In genomic region chr2:33966984-33967421, GRCm38 (mm10) we compare ENCODE assay signal across 8 mouse cellular contexts.
A peak's percentile ranks its signal among the peaks of the same experiment; 100 is the strongest.
DNase-seq lines count a peak whose midpoint lies in the region; ATAC-seq and TF ChIP-seq lines count a peak whose summit lies in the region.

No protein-coding gene starts in this region.

- H3K9ac ChIP-seq in lung, embryonic 15.5 days, result no peak overlapping the region
- no peak overlapping the region for H3K9ac ChIP-seq in stomach, postnatal 0 days (ENCODE audit: low read length)

- H3K4me2 ChIP-seq in lung, embryonic 15.5 days, result peak overlapping the region; percentile 44
- H3K4me2 ChIP-seq in stomach, postnatal 0 days (replicated peaks; ENCODE audit: low read depth), result peak overlapping the region; percentile 48

- peaks cover 44% of the 10 kb centered on the region for H3K27me3 ChIP-seq in E14TG2a.4 (ENCODE audit: insufficient read depth, low read length)
- peaks cover 41% of the 10 kb centered on the region for H3K27me3 ChIP-seq in embryonic facial prominence, embryonic 10.5 days (replicated peaks; ENCODE audit: low read depth, poor library complexity, severe bottlenecking)
- peaks cover 36% of the 10 kb centered on the region for H3K27me3 ChIP-seq in hindbrain, embryonic 10.5 days (ENCODE audit: insufficient read depth, poor library complexity, severe bottlenecking)
- H3K27me3 ChIP-seq in lung, embryonic 15.5 days, result peaks cover 32% of the 10 kb centered on the region; the same call in 1 of the 2 replicates
- H3K27me3 ChIP-seq in stomach, postnatal 0 days (ENCODE audit: control insufficient read depth, insufficient read depth, low read length), result no peaks in the 10 kb centered on the region

- TF ChIP-seq EP300 in stomach, postnatal 0 days (optimal IDR thresholded peaks at IDR 0.05), result no peak

- DNase-seq in frontal cortex, postnatal 14 days (ENCODE audit: low spot score in 2 of 2), result no peak
- no peak for DNase-seq in embryonic facial prominence, embryonic 10.5 days (ENCODE audit: low spot score)
- DNase-seq in hindbrain, embryonic 10.5 days (ENCODE audit: low spot score), result no peak
- DNase-seq in stomach, postnatal 0 days (ENCODE audit: low spot score), result no peak
- no peak for DNase-seq in T-cell, adult 2 months (ENCODE audit: low spot score)

- TF ChIP-seq CTCF in E14TG2a.4 (conservative IDR thresholded peaks at IDR 0.05; ENCODE audit: low read length), result no peak
- no peak for TF ChIP-seq CTCF in stomach, postnatal 0 days (IDR thresholded peaks at IDR 0.05; ENCODE audit: low read depth)

- 51% methylated on average over 7 of the region's 7 CpGs for WGBS in embryonic facial prominence, embryonic 10.5 days
- 41% methylated on average over 7 of the region's 7 CpGs for WGBS in hindbrain, embryonic 10.5 days
- WGBS in lung, embryonic 15.5 days, result 24% methylated on average over 7 of the region's 7 CpGs
- WGBS in stomach, postnatal 0 days, result 33% methylated on average over 7 of the region's 7 CpGs

- ATAC-seq in frontal cortex, adult (ENCODE audit: low TSS enrichment), result peak; percentile 34; the same call in 1 of the 2 replicates
- peak; percentile 94 for ATAC-seq in lung, embryonic 15.5 days (ENCODE audit: borderline replicate concordance, extremely low read depth, low FRiP score, low TSS enrichment)
- ATAC-seq in stomach, postnatal 0 days (ENCODE audit: low FRiP score, low TSS enrichment), result 0 out of 2 replicates have a peak, but pooled peaks have one; percentile 32

- peaks cover 5% of the 10 kb centered on the region; the same call in 1 of the 2 replicates for H3K9me3 ChIP-seq in E14TG2a.4 (ENCODE audit: low read length)
- no peaks in the 10 kb centered on the region for H3K9me3 ChIP-seq in embryonic facial prominence, embryonic 10.5 days
- H3K9me3 ChIP-seq in hindbrain, embryonic 10.5 days, result no peaks in the 10 kb centered on the region
- H3K9me3 ChIP-seq in lung, embryonic 15.5 days, result no peaks in the 10 kb centered on the region
- H3K9me3 ChIP-seq in stomach, postnatal 0 days (ENCODE audit: control insufficient read depth, low read length), result no peaks in the 10 kb centered on the region

- peaks cover 14% of the 10 kb centered on the region for H3K4me1 ChIP-seq in E14TG2a.4 (replicated peaks; ENCODE audit: low read depth, low read length)
- H3K4me1 ChIP-seq in embryonic facial prominence, embryonic 10.5 days, result peaks cover 14% of the 10 kb centered on the region
- H3K4me1 ChIP-seq in hindbrain, embryonic 10.5 days (replicated peaks), result peaks cover 26% of the 10 kb centered on the region
- H3K4me1 ChIP-seq in lung, embryonic 15.5 days, result peaks cover 20% of the 10 kb centered on the region
- H3K4me1 ChIP-seq in stomach, postnatal 0 days (replicated peaks; ENCODE audit: control insufficient read depth, insufficient read depth), result peaks cover 2% of the 10 kb centered on the region; the same call in 1 of the 2 replicates

- H3K4me3 ChIP-seq in E14TG2a.4 (replicated peaks; ENCODE audit: low read length), result peak overlapping the region; percentile 51
- H3K4me3 ChIP-seq in embryonic facial prominence, embryonic 10.5 days, result no peak overlapping the region
- no peak overlapping the region for H3K4me3 ChIP-seq in hindbrain, embryonic 10.5 days
- H3K4me3 ChIP-seq in lung, embryonic 15.5 days, result peak overlapping the region; percentile 6; the same call in 1 of the 2 replicates
- peak overlapping the region; percentile 17 for H3K4me3 ChIP-seq in stomach, postnatal 0 days (ENCODE audit: low read depth, low read length)

- no peaks in the 10 kb centered on the region for H3K36me3 ChIP-seq in E14TG2a.4 (ENCODE audit: insufficient read depth, low read length)
- no peaks in the 10 kb centered on the region for H3K36me3 ChIP-seq in embryonic facial prominence, embryonic 10.5 days (replicated peaks)
- no peaks in the 10 kb centered on the region for H3K36me3 ChIP-seq in hindbrain, embryonic 10.5 days
- H3K36me3 ChIP-seq in lung, embryonic 15.5 days, result no peaks in the 10 kb centered on the region
- no peaks in the 10 kb centered on the region for H3K36me3 ChIP-seq in stomach, postnatal 0 days (ENCODE audit: control insufficient read depth, insufficient read depth, low read length)

- H3K27ac ChIP-seq in embryonic facial prominence, embryonic 10.5 days (replicated peaks), result 0 out of 2 replicates have a peak overlapping the region, but pooled peaks have one; percentile 14
- H3K27ac ChIP-seq in hindbrain, embryonic 10.5 days, result peak overlapping the region; percentile 64; the same call in 1 of the 2 replicates
- H3K27ac ChIP-seq in lung, embryonic 15.5 days, result no peak overlapping the region
- no peak overlapping the region for H3K27ac ChIP-seq in stomach, postnatal 0 days (replicated peaks)

Comparison
In these comparisons a context has a peak if more than half of its experiments do, and no peak if none do; other contexts are left out.
1. ATAC-seq: peak in every context shown above with its lines; median percentile 94 in lung, embryonic 15.5 days; 34 in frontal cortex, adult; 32 in stomach, postnatal 0 days.
2. H3K4me3 ChIP-seq: peak in E14TG2a.4 (single experiment), lung, embryonic 15.5 days (single experiment) and stomach, postnatal 0 days (single experiment); none in embryonic facial prominence, embryonic 10.5 days (single experiment) and hindbrain, embryonic 10.5 days (single experiment).
3. H3K27ac ChIP-seq: peak in embryonic facial prominence, embryonic 10.5 days (single experiment) and hindbrain, embryonic 10.5 days (single experiment); none in lung, embryonic 15.5 days (single experiment) and stomach, postnatal 0 days (single experiment).